Mouse (Mus musculus): ENCODE results near the gene Gm973.

Gm973 gene

DNA sequence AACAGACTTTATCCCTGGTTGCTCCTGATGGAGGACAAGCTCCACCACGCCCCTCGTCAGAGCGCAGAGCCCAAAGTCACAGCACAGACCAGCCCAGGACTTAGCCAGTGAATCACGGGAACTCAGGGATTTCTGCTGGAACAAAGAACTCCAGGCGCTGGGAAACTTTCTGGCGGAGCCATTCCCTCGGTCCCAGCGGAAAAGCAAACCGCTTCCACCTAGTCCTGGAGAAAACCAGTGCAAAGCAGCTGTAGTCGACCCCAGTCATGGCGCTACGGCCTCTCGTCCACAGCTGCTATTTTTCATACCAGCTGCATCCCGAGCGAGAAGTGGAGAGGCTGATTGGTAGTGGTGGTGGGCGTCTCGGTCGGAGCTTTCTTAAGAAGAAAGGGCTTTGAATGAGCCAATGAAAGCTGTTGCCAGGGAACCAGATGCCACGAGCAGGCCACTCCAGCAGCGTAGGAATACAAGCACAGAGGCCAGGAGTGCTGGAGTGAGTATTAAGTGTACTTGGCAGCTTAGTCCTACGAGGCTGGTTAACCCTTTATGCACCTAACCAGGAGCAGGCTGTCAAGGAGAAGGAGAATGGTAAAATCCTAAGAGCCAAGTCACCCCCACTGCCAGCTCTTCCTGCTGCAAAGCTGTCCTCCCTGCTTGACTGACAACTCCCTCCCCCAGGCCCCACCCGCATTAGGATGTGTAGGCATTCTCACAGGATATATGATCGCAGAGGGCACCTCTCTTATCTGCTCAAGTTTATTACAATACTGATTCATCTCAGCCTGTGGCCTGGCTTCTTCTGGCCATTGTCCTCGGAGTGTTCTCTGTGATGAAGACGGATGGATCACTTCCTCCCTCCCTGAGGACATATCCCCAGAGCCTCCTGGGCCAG, at the start of gene Gm973:
Gm973 (plus strand) TSS at position 239 of the 892 bp plus-strand sequence.
- DNase-seq: no peak

DNA sequence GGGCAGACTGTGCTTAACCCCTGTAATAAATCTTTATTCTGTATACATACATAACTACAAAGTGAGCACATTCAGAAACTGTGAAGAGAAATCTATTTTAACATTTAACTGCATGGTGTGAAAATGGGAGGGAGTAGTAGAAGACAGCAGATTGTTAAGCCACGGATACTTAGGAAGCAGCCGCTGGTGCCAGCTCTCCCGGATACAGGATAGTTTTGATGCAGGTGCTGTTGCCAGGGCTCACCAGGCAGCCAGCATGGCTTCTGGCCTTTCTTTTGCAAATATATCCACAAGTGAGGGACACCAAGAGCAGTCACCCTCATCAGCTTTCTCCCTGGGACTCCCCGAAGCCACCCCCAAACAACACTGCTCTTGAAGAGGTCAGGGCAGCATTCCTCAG, 46.9 kb upstream of the Gm973 start:
- peak; percentile 68 to 70 for DNase-seq

DNA sequence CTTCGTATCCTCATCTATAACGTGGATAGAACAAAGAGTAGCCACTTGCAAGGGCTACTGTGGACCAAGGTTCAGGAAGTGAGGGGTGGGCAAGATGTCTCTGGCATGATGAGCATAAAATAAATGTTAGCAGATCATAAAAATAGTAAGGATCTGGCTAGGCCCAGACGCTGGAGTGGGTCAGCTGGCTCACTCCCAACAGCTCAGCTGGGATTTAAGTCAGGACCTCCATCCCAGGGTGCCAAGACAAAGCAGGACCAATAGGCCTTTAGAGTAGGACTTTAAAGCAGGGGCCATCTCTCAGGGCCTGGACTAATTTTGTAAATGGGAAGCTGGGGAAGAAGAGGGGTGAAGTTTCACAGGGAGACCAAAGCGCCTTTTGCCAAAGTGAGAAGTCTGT, 45.3 kb upstream of the Gm973 start:
- no peak for DNase-seq

DNA sequence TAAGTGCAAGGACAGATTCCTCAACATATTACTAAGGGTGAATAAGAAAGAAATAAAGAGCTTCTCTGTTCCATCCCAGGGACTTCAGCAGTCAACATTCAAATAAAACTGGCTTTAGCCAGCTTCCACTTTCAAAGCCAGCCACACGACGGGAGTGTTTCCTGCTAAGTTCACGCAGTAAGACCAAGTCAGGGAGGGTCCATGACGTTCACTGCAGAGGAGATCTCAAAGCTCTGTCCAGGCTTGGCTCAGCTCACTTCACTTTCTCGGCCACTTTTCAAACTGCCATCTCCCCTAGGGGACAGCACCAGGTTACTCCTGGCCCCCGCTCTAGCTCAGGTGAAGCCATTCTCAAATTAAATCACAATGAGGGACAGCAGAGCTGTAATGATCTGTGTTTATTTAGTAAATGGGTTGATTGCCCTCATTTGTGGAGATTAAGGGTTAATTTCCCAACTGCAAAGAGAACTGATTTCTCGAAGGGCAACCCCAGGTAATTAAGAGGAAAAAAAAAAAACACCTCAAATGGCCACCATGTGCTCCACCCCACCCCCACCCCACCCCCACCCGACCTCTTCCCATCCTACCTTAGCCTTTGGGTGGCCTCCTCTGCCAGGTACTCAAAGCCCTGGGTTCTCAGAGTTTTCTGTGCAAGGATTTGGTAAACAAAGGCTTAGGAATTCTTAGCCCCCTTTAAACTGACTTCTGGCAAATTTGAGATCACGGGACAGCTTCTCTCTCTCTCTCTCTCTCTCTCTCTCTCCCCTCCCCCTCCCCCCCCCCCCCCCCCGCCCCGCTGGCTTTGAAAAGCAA, 43.5 kb upstream of the Gm973 start:
- no peak for DNase-seq

DNA sequence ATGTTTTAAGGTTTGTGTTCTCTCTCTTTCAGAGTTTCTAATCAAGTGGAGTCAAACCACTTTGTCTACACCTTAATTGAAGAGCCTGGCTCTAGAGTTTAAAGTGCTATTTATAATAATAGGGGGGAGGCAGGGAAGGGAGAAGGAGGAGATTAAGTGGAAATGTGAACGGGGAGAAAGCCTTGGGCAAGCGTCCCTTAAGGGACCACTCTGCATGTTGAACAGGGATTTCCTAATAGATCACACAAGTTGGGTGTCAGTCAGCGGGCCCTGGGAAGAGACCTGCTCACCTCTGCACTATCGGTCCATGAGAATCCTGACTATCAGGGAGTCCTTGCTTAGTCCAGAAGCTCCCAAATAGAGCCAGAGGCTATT, 42.9 kb upstream of the Gm973 start:
- no peak for DNase-seq

DNA sequence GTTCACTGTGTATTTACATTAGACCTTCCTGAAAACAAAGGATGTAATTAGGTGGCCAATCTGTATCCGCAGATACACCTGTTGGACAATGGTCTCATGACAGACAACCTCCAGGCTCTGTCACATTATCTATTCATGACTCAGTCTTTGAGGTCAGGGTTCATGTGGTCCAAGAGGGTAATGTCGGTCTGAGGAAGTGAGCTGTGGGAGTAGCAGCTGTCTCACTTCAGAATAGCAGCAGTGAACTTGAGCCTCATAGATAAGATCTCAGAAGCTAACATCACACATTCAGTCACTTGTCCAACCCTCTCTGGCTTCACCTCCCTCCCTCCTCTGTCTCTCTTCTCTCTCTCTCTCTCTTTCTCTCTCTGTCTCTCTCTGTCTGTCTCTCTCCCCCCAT, 40.4 kb upstream of the Gm973 start:
- DNase-seq: no peak

DNA sequence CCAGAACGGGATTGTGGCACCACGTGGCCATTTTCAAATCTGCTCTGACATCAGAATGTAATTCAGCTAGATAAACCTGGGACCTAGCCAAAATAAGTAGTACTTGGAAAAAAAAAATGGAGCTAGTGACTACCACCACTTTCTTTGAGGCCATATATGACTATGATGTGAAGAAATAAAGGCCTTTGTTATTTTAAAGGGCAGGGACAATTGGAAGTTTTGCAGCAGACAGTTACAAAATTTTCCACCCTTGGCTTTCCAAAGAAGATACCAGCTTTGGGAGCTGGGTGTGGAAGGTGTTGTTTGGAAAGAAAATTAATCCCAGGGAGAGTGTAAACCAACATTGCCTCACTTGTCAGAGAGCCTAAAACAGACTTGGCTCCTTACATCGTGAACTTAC, 37.2 kb upstream of the Gm973 start:
- no peak for DNase-seq

DNA sequence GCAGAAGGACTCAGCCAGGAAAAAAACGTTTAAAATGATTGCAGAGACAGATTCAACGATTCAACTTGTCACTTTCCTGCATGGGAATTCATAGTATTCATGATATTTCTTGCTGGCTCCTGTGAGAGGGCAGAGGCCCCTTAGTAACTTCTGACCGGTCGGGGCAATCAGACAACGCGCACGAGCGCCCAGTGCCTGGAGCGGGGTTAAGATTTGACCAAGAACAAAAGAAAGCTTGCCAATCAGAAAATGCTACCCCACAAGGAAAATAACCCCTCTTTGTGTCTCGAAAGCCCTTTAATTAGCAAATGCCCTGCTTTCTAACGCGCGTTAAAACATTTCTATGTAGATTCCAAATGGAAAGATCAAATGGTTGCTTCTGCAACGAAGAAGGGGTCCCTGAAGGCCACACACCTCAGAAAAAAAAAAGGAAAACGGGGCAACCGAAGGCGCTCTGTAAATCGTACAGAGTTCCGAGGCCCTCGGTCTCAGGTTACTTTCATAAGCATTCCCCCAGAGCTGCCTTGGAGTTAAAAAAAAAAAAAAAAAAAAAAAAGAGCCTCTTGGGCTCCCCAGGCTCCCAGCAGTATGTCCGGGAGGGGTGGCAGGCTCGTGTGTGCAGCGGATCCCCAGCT, 35.1 kb upstream of the Gm973 start:
- no peak for DNase-seq

DNA sequence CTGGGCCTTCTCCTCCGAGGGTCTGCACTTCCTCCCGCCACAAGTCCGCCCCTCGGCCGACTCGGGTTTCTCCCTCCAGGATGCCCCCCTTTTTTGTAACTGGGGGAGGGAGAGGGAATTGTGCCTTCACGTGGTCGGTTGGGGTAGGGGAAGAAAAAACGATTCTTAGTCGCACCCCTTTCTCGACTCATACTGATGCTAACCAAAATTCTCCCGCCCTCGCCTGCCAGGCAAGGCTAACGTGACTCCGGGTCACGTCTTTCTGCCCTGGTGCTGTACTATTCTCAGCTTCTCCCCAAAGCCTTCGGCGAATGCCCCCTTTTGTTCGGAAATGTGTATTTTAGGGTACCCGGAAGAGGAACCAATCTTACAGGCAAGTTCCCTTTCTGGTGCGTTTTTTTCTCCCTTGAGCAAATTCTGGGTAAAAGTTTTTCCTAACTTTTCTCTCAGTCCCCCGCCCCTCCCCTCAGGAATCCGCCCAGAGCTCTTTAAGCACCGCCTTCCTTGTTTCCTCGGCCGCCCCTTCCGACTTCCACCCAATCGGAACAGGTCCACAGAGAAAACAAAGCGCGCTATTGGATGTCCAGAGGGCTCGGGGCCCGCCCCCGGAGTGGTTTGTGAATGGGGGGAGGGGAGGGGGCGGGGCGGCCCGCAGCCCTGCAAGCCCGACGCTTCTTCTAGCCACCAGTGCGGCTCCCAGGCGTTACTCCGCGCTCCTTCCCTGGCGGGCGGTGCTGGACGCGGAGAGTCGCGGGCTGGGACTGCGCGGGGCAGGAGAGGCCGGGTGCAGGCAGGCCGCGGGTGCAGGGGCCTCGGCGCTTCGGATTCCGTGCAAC, 34.4 kb upstream of the Gm973 start:
- peak; percentile 89 to 93 for DNase-seq

DNA sequence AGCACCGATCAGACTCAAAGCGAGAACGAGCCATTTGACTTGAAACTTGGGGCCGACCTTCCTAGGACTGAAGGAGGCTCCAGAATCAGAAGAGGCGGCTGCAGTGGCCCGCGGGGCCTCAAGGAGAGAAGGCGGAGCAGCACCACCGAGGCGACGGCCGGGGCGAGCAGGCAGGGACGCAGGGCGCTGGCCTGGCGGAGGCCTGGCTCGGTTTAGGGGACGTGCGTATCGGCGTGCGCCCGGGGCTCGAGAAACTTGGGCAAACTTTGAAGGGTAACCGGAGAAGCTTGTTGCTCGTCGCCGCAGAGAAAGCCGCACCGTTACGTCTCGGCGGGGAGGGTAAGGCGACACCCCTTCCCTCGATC, 33.8 kb upstream of the Gm973 start, which contains the start of gene Fzd7:
Fzd7 (plus strand) TSS at position 94 of the 365 bp plus-strand sequence.
- DNase-seq: peak in 1 of 2 experiments; percentile 59

DNA sequence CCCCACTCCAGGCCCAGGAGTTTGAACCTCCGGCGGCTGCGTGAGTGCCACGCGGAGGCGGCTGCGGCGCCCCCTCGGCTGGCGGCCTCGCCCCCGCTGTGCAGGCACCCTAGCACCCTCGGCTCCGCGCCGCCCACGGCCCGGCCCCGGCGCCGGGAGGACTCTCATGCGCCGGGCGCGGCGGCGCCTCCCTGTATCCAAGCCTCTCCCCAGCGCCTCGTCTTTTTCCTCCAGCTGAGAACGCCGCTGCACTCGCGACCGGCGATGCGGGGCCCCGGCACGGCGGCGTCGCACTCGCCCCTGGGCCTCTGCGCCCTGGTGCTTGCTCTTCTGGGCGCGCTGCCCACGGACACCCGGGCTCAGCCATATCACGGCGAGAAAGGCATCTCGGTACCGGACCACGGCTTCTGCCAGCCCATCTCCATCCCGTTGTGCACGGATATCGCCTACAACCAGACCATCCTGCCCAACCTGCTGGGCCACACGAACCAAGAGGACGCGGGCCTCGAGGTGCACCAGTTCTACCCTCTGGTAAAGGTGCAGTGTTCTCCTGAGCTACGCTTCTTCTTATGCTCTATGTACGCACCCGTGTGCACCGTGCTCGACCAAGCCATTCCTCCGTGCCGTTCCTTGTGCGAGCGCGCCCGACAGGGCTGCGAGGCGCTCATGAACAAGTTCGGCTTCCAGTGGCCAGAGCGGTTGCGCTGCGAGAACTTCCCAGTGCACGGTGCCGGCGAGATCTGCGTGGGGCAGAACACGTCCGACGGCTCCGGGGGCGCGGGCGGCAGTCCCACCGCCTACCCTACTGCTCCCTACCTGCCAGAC, 33.2 kb upstream of the Gm973 start:
- peak; percentile 63 to 69 for DNase-seq

DNA sequence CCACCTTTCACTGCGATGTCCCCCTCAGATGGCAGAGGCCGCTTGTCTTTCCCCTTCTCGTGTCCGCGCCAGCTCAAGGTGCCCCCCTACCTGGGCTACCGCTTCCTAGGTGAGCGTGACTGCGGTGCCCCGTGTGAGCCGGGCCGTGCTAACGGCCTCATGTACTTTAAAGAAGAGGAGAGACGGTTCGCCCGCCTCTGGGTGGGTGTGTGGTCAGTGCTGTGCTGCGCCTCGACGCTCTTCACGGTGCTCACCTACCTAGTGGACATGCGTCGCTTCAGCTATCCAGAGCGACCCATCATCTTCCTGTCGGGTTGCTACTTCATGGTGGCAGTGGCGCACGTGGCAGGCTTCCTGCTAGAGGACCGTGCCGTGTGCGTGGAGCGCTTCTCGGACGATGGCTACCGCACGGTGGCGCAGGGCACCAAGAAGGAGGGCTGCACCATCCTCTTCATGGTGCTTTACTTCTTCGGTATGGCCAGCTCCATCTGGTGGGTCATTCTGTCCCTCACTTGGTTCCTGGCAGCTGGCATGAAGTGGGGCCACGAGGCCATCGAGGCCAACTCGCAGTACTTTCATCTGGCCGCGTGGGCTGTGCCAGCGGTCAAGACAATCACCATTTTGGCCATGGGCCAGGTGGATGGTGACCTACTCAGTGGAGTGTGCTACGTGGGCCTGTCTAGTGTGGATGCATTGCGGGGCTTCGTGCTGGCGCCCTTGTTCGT, 32.4 kb upstream of the Gm973 start:
- peak; percentile 88 to 91 for DNase-seq

DNA sequence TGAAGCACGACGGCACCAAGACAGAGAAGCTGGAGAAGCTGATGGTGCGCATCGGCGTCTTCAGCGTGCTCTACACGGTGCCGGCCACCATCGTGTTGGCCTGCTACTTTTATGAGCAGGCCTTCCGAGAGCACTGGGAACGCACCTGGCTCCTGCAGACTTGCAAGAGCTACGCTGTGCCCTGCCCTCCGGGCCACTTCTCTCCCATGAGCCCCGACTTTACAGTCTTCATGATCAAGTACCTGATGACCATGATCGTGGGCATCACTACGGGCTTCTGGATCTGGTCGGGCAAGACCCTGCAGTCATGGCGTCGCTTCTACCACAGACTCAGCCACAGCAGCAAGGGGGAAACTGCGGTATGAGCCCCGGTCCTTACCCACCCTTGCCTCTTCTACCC, 31.8 kb upstream of the Gm973 start:
- DNase-seq: no peak

DNA sequence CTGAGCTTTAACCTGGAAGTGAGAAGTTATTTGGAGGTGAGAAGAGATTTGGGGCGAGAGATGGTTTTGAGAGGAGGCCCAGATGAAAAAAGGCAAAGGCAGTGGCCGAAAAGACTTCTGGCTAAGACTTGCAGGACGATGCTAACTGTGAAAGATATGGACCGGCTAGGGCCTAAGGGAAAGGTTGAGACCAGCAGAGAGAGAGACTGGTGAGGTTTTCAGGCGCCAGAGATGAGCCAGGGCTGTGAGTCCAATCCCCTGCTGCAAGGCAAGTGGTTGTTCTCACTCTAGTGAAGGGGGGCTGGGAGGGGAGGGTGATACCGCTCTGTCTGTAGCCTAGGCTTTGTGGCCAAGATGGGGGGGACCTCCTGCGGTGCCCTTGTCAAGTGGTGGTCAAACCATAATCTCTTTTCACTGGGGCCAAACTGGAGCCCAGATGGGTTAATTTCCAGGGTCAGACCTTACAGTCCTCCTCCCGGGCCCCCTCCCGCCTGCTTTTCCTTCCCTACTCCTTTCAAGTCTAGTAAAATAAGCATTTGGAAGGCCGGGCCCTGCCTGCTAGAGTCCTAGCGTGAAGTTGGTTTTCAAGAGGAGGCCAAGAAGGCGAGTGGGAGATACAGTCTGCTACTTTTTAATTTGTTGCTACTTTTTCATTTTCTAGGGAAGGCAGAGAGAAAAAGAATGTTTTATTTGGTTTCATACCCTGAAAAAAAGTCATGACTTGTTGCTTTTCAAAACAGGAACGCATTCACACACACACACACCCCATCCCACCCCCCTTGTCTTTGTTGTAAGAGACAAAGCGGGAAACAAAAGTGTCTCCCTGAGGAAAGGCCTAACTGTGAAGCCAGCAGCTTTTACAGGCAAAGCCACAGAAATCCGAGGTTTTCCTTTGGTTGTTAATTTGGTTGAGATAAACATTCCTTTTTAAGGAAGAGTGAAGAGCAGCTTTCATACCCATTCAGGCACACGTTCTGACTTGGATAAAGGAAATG, 31.0 kb upstream of the Gm973 start:
- peak; percentile 60 to 61 for DNase-seq

DNA sequence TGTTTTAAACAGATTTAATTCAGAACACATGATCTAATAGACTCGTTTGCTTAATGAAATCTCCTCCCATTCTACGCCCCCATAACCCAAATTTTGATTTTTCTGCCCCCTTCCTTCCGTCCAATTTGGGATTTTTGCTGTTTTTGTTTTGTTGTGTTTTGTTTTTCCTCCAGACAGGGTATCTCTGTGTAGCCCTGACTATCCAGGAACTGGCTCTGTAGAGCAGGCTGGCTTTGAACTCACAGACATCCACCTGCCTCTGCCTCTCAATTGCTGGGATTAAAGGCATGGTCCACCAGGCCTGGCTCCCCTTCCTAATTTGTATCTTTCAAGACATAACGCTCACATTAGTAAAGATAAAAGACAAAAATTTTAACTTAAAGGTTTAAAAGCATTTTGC, 30.3 kb upstream of the Gm973 start:
- DNase-seq: no peak

DNA sequence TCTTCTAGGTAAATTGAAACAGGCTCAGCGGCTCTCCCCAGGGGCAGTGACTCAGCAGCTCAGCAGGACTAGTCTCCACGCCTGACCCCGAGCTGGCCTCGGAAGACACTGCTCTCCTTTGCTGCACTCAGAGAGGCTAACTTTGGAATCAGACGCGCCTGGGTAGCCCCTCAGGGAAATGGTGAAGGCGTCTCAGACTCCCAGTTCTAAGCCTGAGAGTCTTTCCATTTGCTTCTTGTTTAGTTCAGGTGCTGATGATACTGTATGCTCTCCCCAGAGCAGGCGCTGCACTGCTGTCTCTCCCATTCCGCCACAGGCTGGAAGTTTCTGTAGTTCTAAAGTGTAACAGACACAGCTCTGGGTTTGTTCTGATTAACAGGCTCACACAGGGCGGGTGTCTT, 28.4 kb upstream of the Gm973 start:
- peak; percentile 43 to 53 for DNase-seq

DNA sequence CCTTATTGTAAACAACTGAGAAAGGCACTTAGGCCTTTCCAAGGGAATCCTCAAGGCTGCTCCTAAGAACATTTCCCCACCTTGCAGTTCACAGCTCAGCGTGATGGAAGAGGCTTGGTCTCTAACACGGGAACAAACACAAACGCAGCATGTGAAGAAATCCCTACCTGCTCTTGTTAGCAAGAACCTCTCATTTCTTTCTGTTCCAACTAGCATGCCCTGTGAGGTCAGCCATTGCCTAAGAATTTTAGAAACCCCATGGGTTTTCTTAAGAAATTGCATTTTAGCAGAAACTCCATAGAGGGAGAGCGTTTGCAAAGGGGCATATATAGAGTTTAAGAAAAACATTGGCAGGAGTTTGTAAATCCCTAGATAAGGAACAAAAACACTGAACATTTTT, 27.6 kb upstream of the Gm973 start:
- DNase-seq: no peak

DNA sequence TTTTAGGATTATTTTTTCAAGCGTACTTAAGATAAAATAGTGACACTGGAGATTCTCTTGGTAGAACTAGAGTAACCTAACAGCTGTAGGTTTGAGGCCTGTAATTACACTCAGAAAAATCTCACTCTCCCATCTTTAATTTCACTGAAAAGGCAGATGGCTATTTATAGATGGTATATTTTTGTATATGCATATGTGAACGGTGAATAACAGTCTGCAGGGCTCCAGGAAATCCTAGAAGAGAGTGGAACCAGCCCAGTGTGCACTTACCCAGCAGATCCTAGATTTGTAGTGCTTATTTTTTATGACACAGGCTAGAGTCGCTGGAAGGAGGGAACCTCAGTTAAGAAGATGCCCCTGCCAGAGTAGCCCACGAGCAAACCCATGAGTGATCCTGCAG, 27.1 kb upstream of the Gm973 start:
- no peak for DNase-seq

DNA sequence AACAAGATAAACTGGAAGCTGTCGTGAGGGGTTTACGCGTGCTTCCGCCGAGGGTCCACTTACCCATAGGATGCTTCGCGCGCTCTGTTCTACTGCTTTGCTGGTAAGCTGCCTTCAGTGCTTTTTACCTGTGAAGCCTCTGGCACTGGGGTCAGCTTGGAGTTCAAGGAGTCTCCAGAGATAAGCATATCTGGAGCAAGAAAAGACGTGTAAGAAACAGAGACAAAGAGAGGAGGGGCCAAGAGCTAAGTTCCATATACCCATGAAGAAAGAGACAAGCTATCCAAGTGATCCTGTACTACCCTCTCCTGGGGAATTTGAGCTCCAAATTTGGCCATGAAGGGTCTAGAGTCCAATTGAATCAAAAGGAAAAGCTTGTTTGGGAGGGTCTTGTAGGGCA, 24.5 kb upstream of the Gm973 start:
- no peak for DNase-seq

DNA sequence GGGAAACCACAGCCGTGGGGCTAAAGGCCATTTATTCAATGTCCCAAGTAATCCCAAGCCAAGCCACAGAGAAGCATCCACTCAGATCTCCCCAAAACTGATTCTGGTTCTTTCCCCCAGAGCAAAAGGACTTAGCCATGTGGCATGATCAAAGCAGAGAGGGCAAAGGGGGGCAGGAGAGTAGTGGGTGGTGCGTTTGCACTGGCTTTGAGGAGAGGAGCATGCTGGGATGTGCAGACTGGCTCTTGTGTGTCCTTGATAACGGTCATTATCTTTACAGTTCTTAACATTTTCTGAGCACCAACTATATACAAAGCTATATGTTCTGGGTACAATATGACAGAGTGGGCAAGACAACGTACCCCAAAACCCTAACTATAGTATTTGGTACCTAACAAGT, 23.6 kb upstream of the Gm973 start:
- DNase-seq: no peak

Measured in cerebellum, postnatal 36 days (tissue).